Comparison of ENCODE assay signal across 8 mouse cellular contexts in the genomic region with DNA sequence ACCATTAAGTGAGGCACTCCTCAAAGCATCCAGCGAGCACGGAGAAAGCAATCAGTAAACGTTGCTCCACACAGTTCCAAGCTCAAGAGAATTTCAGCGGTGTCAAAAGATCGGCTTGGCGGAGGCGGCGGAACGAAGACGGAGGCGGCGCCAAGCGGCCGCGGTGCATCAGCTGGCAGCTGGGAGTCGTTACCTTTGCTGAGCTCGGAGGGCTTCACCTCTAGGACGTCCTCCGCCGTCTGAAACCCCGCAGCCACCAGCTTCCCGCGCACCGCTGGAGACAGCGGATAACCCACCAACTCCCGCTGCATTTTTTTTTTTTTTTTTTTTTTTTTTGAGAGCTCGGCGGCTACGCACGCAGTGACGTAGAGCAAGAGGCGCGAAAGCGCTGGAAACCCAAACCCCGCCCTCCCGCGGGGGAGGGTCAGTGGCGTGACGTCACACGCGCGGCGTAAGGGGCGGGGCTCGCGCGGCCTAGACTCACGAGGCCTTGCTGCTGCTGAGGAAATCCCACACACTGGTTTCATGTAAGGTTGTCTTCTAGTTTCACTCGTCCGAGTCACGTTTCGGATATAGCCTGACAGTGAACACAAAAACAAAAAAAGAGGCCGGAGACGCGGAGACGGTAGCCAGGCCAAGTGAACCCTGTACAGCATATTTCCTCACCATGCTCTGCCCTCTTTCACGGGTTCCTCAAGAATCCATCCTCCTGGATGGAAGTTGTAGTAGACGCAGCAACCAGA. TPM values are rescaled to one million over a fixed set of nuclear protein-coding genes. Genes with fewer than 3 reads are reported as not detected.
DNase-seq lines count a peak whose midpoint lies in the region; ATAC-seq lines count a peak whose summit lies in the region.

No protein-coding gene starts in this region.

- DNase-seq in ZHBTc4 (ENCODE audit: low read depth, low spot score): peak; percentile 99
- peak; percentile 90 to 92 for DNase-seq in gastrocnemius, adult 8-10 months (ENCODE audit: low spot score in 2 of 2)
- peak; percentile 99 for DNase-seq in induced T-regulatory cell, adult 2 months (ENCODE audit: low read depth)
- peak; percentile 82 to 95 for DNase-seq in left cerebral cortex, adult 9 months (ENCODE audit: low spot score in 2 of 2)
- peak; percentile 95 for DNase-seq in right cerebral cortex, postnatal 14 days
- DNase-seq in urinary bladder, postnatal 36 days (ENCODE audit: low spot score in 2 of 2): peak; percentile 95 to 96

- peak; percentile 99 for ATAC-seq in common myeloid progenitor, adult 5-6 weeks (replicated peaks; ENCODE audit: low read depth, poor library complexity, severe bottlenecking)
- ATAC-seq in megakaryocyte progenitor cell, adult 5-6 weeks (replicated peaks; ENCODE audit: poor library complexity): peak; percentile 99

RNA-seq across cellular contexts. Expression of gene Rad51c, which starts 0.5 kb away (rescaled TPM):
- 3.4 and 5.2 TPM in 2 replicates for total RNA-seq in common myeloid progenitor, adult 5-6 weeks (2017)
- under 1 TPM; 0.11 to 0.31 (median 0.24) TPM for total RNA-seq in gastrocnemius, adult 8-10 months (2022)
- total RNA-seq in megakaryocyte progenitor cell, adult 5-6 weeks (2015): 2.5 and 4.9 TPM in 2 replicates
- 5.4 and 8.0 TPM in 2 replicates for total RNA-seq in megakaryocyte progenitor cell, adult 5-6 weeks (2017)

RNA-seq across cellular contexts. Expression of gene Tex14, which starts 0.6 kb away (rescaled TPM):
- 0.27 and 1.0 TPM in 2 replicates for total RNA-seq in common myeloid progenitor, adult 5-6 weeks (2017)
- total RNA-seq in gastrocnemius, adult 8-10 months (2022): not detected
- 0.07 and 2.4 TPM in 2 replicates for total RNA-seq in megakaryocyte progenitor cell, adult 5-6 weeks (2015)
- 0.27 and 0.29 TPM in 2 replicates for total RNA-seq in megakaryocyte progenitor cell, adult 5-6 weeks (2017)

RNA-seq across cellular contexts. Expression of gene Ppm1e, which starts 45.5 kb away (rescaled TPM):
- 4.8 and 7.0 TPM in 2 replicates for total RNA-seq in common myeloid progenitor, adult 5-6 weeks (2017)
- total RNA-seq in gastrocnemius, adult 8-10 months (2022): under 1 TPM; 0.10 to 0.41 (median 0.31) TPM
- 0.76 and 0.91 TPM in 2 replicates for total RNA-seq in megakaryocyte progenitor cell, adult 5-6 weeks (2015)
- 0.87 and 2.6 TPM in 2 replicates for total RNA-seq in megakaryocyte progenitor cell, adult 5-6 weeks (2017)

Comparison
In these comparisons a context has a peak if more than half of its experiments do, and no peak if none do; other contexts are left out.
1. Peak in every context shown above with its lines: DNase-seq and ATAC-seq.